Mouse (Mus musculus) G1E (cell line): ENCODE results near the gene Bcar1.

Experiments
- CTCF ChIP-seq: IDR thresholded peaks from 2 replicates; pipeline ENCODE4 v1.5.1; 2012; ENCODE audit warnings: low read depth, low read length, inconsistent platforms, mixed read lengths
- POLR2AphosphoS5 ChIP-seq: IDR thresholded peaks from 2 replicates; pipeline ENCODE4 v1.6.1; 2012; ENCODE audit warnings: low read depth, low read length, inconsistent platforms; ENCODE audit not compliant: insufficient replicate concordance
- TAL1 ChIP-seq: conservative IDR thresholded peaks from 2 replicates; pipeline ENCODE4 v1.6.1; 2012; ENCODE audit warnings: low read depth, low read length, inconsistent platforms, mixed read lengths

- TF ChIP-seq CTCF (no peak), POLR2AphosphoS5 (no peak), TAL1 (no peak)
These were observed 7.8 kb downstream of the Bcar1 start for GRCm38 (mm10) chr8:111735791-111736190.
